Comparison of ENCODE assay signal across 9 mouse cellular contexts in the genomic region with DNA sequence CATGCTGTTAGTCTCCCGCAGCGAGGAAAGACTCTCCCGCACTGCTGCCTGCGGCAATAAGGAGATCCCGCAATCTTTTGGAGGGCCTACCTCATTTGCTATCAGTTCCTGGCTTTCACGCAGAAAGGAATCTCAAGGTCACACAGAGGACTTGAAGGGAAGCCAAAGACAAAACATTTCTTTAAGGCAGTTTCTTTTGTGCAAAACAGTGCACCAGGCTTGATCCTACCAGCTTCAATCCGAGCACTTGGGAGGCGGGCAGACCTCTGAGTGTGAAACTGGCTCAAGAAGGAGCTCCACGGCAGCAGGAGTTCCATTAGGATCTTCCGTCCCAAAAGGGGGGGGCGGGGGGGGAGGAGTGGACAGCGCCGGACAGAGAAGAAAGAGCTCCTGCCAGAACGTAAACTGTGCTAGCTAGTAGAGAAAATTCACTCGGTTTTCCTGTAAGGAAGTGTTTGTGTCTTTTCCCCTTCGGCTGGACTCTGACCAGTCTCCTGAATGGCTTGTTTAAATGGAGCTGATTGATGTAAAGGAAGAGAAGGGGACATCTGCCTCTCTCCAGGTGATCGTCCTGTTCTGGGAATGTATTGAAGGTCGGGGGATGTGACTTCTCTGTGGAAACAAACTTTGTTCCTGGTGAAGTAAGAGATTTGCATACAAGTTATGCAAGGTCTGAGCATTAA. TPM values are rescaled to one million over a fixed set of nuclear protein-coding genes. Genes with fewer than 3 reads are reported as not detected.
DNase-seq lines count a peak whose midpoint lies in the region; ATAC-seq and TF ChIP-seq lines count a peak whose summit lies in the region.
"Had no signal": no experiment of that assay in that cellular context is flagged by ENCODE, and none has a peak within 500 bp of the region (broad histone marks: within the 10 kb centered on the region; RNA-seq: fewer than 3 reads in every experiment).

No protein-coding gene starts in this region.

- no peaks in the 10 kb centered on the region for H3K27me3 ChIP-seq in lung, embryonic 15.5 days
- no peaks in the 10 kb centered on the region for H3K27me3 ChIP-seq in embryonic facial prominence, embryonic 14.5 days (replicated peaks; ENCODE audit: control insufficient read depth, insufficient read depth, low read length)
- no peaks in the 10 kb centered on the region for H3K27me3 ChIP-seq in limb, embryonic 12.5 days
- no peaks in the 10 kb centered on the region for H3K27me3 ChIP-seq in small intestine, adult 2 months (ENCODE audit: control insufficient read depth, insufficient read depth, low read length)

- 6% methylated on average over 17 of the region's 18 CpGs for WGBS in lung, embryonic 15.5 days
- 11% methylated on average over 18 of the region's 18 CpGs for WGBS in embryonic facial prominence, embryonic 14.5 days
- 12% methylated on average over 18 of the region's 18 CpGs for WGBS in limb, embryonic 12.5 days
- 12% methylated on average over 18 of the region's 18 CpGs for WGBS in small intestine, adult 2 months

- peak overlapping the region; percentile 54 for H3K4me2 ChIP-seq in lung, embryonic 15.5 days
- peak overlapping the region; percentile 49 for H3K4me2 ChIP-seq in embryonic facial prominence, embryonic 14.5 days (ENCODE audit: low read depth, low read length)
- peak overlapping the region; percentile 46 for H3K4me2 ChIP-seq in limb, embryonic 12.5 days

- H3K4me3 ChIP-seq in lung, embryonic 15.5 days: peak overlapping the region; percentile 21
- H3K4me3 ChIP-seq in embryonic facial prominence, embryonic 14.5 days (ENCODE audit: low read depth, low read length): peak overlapping the region; percentile 16; the same call in 1 of the 2 replicates
- H3K4me3 ChIP-seq in limb, embryonic 12.5 days (replicated peaks): 0 out of 2 replicates have a peak overlapping the region, but pooled peaks have one; percentile 12
- H3K4me3 ChIP-seq in small intestine, adult 2 months (ENCODE audit: low read depth, low read length): peak overlapping the region; percentile 35

- TF ChIP-seq CTCF in small intestine, adult 2 months (IDR thresholded peaks at IDR 0.05; ENCODE audit: extremely low read depth, insufficient read length, insufficient replicate concordance, low read depth, low read length): no peak

- ATAC-seq in lung, embryonic 15.5 days (ENCODE audit: borderline replicate concordance, extremely low read depth, low FRiP score, low TSS enrichment): no peak
- no peak for ATAC-seq in embryonic facial prominence, embryonic 14.5 days (ENCODE audit: low read depth)
- no peak for ATAC-seq in limb, embryonic 12.5 days (ENCODE audit: insufficient number of reproducible peaks, insufficient read depth, low FRiP score, low TSS enrichment, low read depth)

- DNase-seq in lung, adult 18-20 months: no peak
- DNase-seq in embryonic facial prominence, embryonic 14.5 days (ENCODE audit: low spot score): peak; percentile 13
- no peak for DNase-seq in right cerebral cortex, postnatal 4 days
- DNase-seq in kidney, postnatal 25 days: no peak
- no peak for DNase-seq in lung, postnatal 36 days
- DNase-seq: layer of hippocampus, postnatal 36 days had no signal

- no peak for TF ChIP-seq POLR2A in small intestine, adult 2 months (IDR thresholded peaks at IDR 0.05; ENCODE audit: low read depth, low read length)

- H3K9ac ChIP-seq in lung, embryonic 15.5 days: peak overlapping the region; percentile 32
- peak overlapping the region; percentile 51 for H3K9ac ChIP-seq in embryonic facial prominence, embryonic 14.5 days (ENCODE audit: low read depth, low read length)
- H3K9ac ChIP-seq in limb, embryonic 12.5 days (replicated peaks): no peak overlapping the region

- no peaks in the 10 kb centered on the region for H3K36me3 ChIP-seq in lung, embryonic 15.5 days
- no peaks in the 10 kb centered on the region for H3K36me3 ChIP-seq in embryonic facial prominence, embryonic 14.5 days (ENCODE audit: control insufficient read depth, insufficient read depth, low read length)
- H3K36me3 ChIP-seq in limb, embryonic 12.5 days: no peaks in the 10 kb centered on the region
- H3K36me3 ChIP-seq in small intestine, adult 2 months (ENCODE audit: control insufficient read depth, insufficient read depth, low read length): no peaks in the 10 kb centered on the region

- peaks cover 32% of the 10 kb centered on the region for H3K4me1 ChIP-seq in lung, embryonic 15.5 days
- peaks cover 22% of the 10 kb centered on the region for H3K4me1 ChIP-seq in embryonic facial prominence, embryonic 14.5 days (ENCODE audit: control insufficient read depth, insufficient read depth, low read length)
- peaks cover 19% of the 10 kb centered on the region for H3K4me1 ChIP-seq in limb, embryonic 12.5 days (replicated peaks)
- H3K4me1 ChIP-seq in small intestine, adult 2 months (ENCODE audit: control insufficient read depth, insufficient read depth, insufficient read length, low read length): no peaks in the 10 kb centered on the region

- H3K9me3 ChIP-seq in lung, embryonic 15.5 days: no peaks in the 10 kb centered on the region
- H3K9me3 ChIP-seq in embryonic facial prominence, embryonic 14.5 days (ENCODE audit: control insufficient read depth, low read length): no peaks in the 10 kb centered on the region
- no peaks in the 10 kb centered on the region for H3K9me3 ChIP-seq in limb, embryonic 12.5 days

- peak overlapping the region; percentile 63 for H3K27ac ChIP-seq in lung, embryonic 15.5 days
- H3K27ac ChIP-seq in embryonic facial prominence, embryonic 14.5 days (replicated peaks; ENCODE audit: low read depth, low read length): peak overlapping the region; percentile 48
- H3K27ac ChIP-seq in limb, embryonic 12.5 days: peak overlapping the region; percentile 46
- H3K27ac ChIP-seq in small intestine, adult 2 months (ENCODE audit: insufficient read depth, low read depth, low read length): no peak overlapping the region

RNA-seq across cellular contexts. Expression of a gene that starts 3.5 kb away (rescaled TPM):
- 2.1 and 3.1 TPM in 2 replicates for polyA plus RNA-seq in lung, embryonic 15.5 days (2015; fragmentation: Nextera tagmentation; extraction: Ambion mirVana)
- 0.56 and 0.61 TPM in 2 replicates for polyA plus RNA-seq in embryonic facial prominence, embryonic 14.5 days (2014; fragmentation: Nextera tagmentation; extraction: Ambion mirVana)
- 1.5 and 3.9 TPM in 2 replicates for polyA plus RNA-seq in limb, embryonic 12.5 days (2016; fragmentation: Nextera tagmentation; extraction: Ambion mirVana)
- polyA plus RNA-seq in small intestine, adult 2 months (2012; rRNA removed): 2.7 and 8.3 TPM in 2 replicates

RNA-seq across cellular contexts. Expression of a gene that starts 3.7 kb away (rescaled TPM):
- polyA plus RNA-seq in lung, embryonic 15.5 days (2015; fragmentation: Nextera tagmentation; extraction: Ambion mirVana): 10.7 and 22.4 TPM in 2 replicates
- 6.0 and 6.4 TPM in 2 replicates for polyA plus RNA-seq in embryonic facial prominence, embryonic 14.5 days (2014; fragmentation: Nextera tagmentation; extraction: Ambion mirVana)
- 16.8 and 19.0 TPM in 2 replicates for polyA plus RNA-seq in limb, embryonic 12.5 days (2016; fragmentation: Nextera tagmentation; extraction: Ambion mirVana)
- 33.8 and 67.8 TPM in 2 replicates for polyA plus RNA-seq in small intestine, adult 2 months (2012; rRNA removed)

RNA-seq across cellular contexts. Expression of a gene that starts 7.6 kb away (rescaled TPM):
- polyA plus RNA-seq in lung, embryonic 15.5 days (2015; fragmentation: Nextera tagmentation; extraction: Ambion mirVana): 137 and 172 TPM in 2 replicates
- 127 and 141 TPM in 2 replicates for polyA plus RNA-seq in embryonic facial prominence, embryonic 14.5 days (2014; fragmentation: Nextera tagmentation; extraction: Ambion mirVana)
- 163 and 202 TPM in 2 replicates for polyA plus RNA-seq in limb, embryonic 12.5 days (2016; fragmentation: Nextera tagmentation; extraction: Ambion mirVana)
- polyA plus RNA-seq in small intestine, adult 2 months (2012; rRNA removed): 57.4 and 74.0 TPM in 2 replicates

RNA-seq across cellular contexts. Expression of a gene that starts 10.3 kb away (rescaled TPM):
- 41.4 and 42.0 TPM in 2 replicates for polyA plus RNA-seq in lung, embryonic 15.5 days (2015; fragmentation: Nextera tagmentation; extraction: Ambion mirVana)
- polyA plus RNA-seq in embryonic facial prominence, embryonic 14.5 days (2014; fragmentation: Nextera tagmentation; extraction: Ambion mirVana): 10.0 and 11.8 TPM in 2 replicates
- polyA plus RNA-seq in limb, embryonic 12.5 days (2016; fragmentation: Nextera tagmentation; extraction: Ambion mirVana): 40.4 and 49.4 TPM in 2 replicates
- 2.0 and 2.6 TPM in 2 replicates for polyA plus RNA-seq in small intestine, adult 2 months (2012; rRNA removed)

RNA-seq across cellular contexts. Expression of a gene that starts 19.3 kb away (rescaled TPM):
- polyA plus RNA-seq in lung, embryonic 15.5 days (2015; fragmentation: Nextera tagmentation; extraction: Ambion mirVana): 23.1 and 31.1 TPM in 2 replicates
- 13.6 and 14.1 TPM in 2 replicates for polyA plus RNA-seq in embryonic facial prominence, embryonic 14.5 days (2014; fragmentation: Nextera tagmentation; extraction: Ambion mirVana)
- 36.6 and 45.0 TPM in 2 replicates for polyA plus RNA-seq in limb, embryonic 12.5 days (2016; fragmentation: Nextera tagmentation; extraction: Ambion mirVana)
- polyA plus RNA-seq in small intestine, adult 2 months (2012; rRNA removed): 31.1 and 32.0 TPM in 2 replicates
